Mouse (Mus musculus): ENCODE results near the gene Ell3.

- TF ChIP-seq POLR2A (IDR thresholded peaks at IDR 0.05; ENCODE audit: low read depth, low read length) (no peak), CTCF (IDR thresholded peaks at IDR 0.05; ENCODE audit: extremely low read depth, insufficient read depth, insufficient read length, insufficient replicate concordance) (no peak)
These were observed 2.9 kb upstream of the Ell3 start for GRCm38 (mm10) chr2:121447006-121447405.
